Mouse (Mus musculus): ENCODE results near the gene Btg1. TPM values are rescaled to one million over a fixed set of nuclear protein-coding genes. Genes with fewer than 3 reads are reported as not detected.

Btg1 gene
- polyA plus RNA-seq, 1 experiment from 2014 or later: 46.5 TPM

GRCm38 (mm10) chr10:96633145-96633516, 16.3 kb downstream of the Btg1 start:
- Histone ChIP-seq H3K36me3 (ENCODE audit: control insufficient read depth, insufficient read depth, low read length) (no peaks in the 10 kb centered on the region), H3K27me3 (ENCODE audit: control insufficient read depth, insufficient read depth, low read depth, low read length) (no peaks in the 10 kb centered on the region), H3K4me2 (ENCODE audit: low read length) (no peak overlapping the region), H3K9me3 (replicated peaks; ENCODE audit: control insufficient read depth, low read length, poor library complexity, severe bottlenecking) (no peaks in the 10 kb centered on the region), H3K27ac (ENCODE audit: low read length) (no peak overlapping the region), H3K4me1 (ENCODE audit: control insufficient read depth, insufficient read depth, low read length) (no peaks in the 10 kb centered on the region), H3K9ac (ENCODE audit: low read depth, low read length) (no peak overlapping the region), H3K4me3 (ENCODE audit: low read depth, low read length) (no peak overlapping the region)
- 60% methylated on average over 4 of the region's 4 CpGs for WGBS
- ATAC-seq: no peak

DNA sequence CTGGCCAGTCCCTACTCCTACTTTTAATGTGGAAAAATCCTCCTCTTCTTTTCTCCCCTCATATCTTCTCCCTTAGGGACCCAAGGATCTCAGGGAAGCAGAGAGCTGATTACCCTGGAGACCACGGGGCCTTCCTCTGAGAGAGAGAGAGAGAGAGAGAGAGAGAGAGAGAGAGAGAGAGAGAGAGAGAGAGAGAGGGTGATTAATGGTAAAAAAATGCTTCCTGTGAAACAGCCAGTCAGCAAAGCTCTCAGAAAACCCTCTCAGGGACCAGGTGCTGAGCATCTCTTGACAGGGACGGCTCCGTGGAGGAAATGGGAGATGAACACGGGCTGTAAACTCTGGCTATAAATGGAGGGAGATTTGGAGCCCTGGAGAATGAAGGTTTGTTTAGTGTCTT, 18.7 kb downstream of the Btg1 start:
- H3K4me1 ChIP-seq (ENCODE audit: control insufficient read depth, insufficient read depth, low read length): no peaks in the 10 kb centered on the region
- no peak overlapping the region for H3K9ac ChIP-seq (ENCODE audit: low read depth, low read length)
- no peak overlapping the region for H3K4me2 ChIP-seq (ENCODE audit: low read length)
- no peaks in the 10 kb centered on the region for H3K36me3 ChIP-seq (ENCODE audit: control insufficient read depth, insufficient read depth, low read length)
- H3K27ac ChIP-seq (ENCODE audit: low read length): no peak overlapping the region
- ATAC-seq: no peak
- H3K9me3 ChIP-seq (replicated peaks; ENCODE audit: control insufficient read depth, low read length, poor library complexity, severe bottlenecking): no peaks in the 10 kb centered on the region
- H3K27me3 ChIP-seq (ENCODE audit: control insufficient read depth, insufficient read depth, low read depth, low read length): no peaks in the 10 kb centered on the region
- WGBS: 63% methylated on average over 4 of the region's 4 CpGs
- no peak overlapping the region for H3K4me3 ChIP-seq (ENCODE audit: low read depth, low read length)

- no peak overlapping the region for H3K9ac ChIP-seq (ENCODE audit: low read depth, low read length)
- no peak overlapping the region for H3K4me2 ChIP-seq (ENCODE audit: low read length)
- H3K4me3 ChIP-seq (ENCODE audit: low read depth, low read length): no peak overlapping the region
- H3K9me3 ChIP-seq (replicated peaks; ENCODE audit: control insufficient read depth, low read length, poor library complexity, severe bottlenecking): no peaks in the 10 kb centered on the region
- no peaks in the 10 kb centered on the region for H3K4me1 ChIP-seq (ENCODE audit: control insufficient read depth, insufficient read depth, low read length)
- no peak overlapping the region for H3K27ac ChIP-seq (ENCODE audit: low read length)
- ATAC-seq: no peak
- 92% methylated on average over 2 of the region's 2 CpGs for WGBS
- no peaks in the 10 kb centered on the region for H3K36me3 ChIP-seq (ENCODE audit: control insufficient read depth, insufficient read depth, low read length)
- H3K27me3 ChIP-seq (ENCODE audit: control insufficient read depth, insufficient read depth, low read depth, low read length): no peaks in the 10 kb centered on the region
Measured at GRCm38 (mm10) chr10:96638477-96638876, 21.7 kb downstream of the Btg1 start.

DNA sequence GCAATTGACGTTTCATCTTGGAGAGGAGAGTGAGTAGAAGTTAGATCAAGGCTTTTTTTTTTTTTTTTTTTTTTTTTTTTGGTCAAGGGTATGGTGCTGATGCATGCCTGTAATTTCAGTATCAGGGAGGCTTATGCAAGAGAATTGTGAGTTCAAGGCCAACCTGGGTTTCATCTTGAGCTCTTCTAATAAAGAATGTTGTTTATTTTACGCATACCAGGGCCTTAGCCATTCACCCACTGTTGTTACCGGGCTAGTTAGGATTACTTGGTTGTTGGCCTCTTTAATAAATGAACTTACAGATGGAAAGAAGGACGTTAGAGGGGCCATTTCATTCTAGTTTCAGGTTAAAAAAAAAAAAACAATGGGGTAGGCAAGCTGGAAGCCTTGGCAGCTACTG, 25.2 kb downstream of the Btg1 start:
- 75% methylated on average over 4 of the region's 4 CpGs for WGBS
- no peak overlapping the region for H3K4me3 ChIP-seq (ENCODE audit: low read depth, low read length)
- no peak for ATAC-seq

GRCm38 (mm10) chr10:96642751-96643150, 25.9 kb downstream of the Btg1 start:
- ATAC-seq: no peak
- Histone ChIP-seq H3K4me3 (ENCODE audit: low read depth, low read length) (no peak overlapping the region), H3K4me1 (ENCODE audit: control insufficient read depth, insufficient read depth, low read length) (peaks cover 11% of the 10 kb centered on the region), H3K9ac (ENCODE audit: low read depth, low read length) (no peak overlapping the region), H3K36me3 (ENCODE audit: control insufficient read depth, insufficient read depth, low read length) (no peaks in the 10 kb centered on the region), H3K9me3 (replicated peaks; ENCODE audit: control insufficient read depth, low read length, poor library complexity, severe bottlenecking) (no peaks in the 10 kb centered on the region), H3K27me3 (ENCODE audit: control insufficient read depth, insufficient read depth, low read depth, low read length) (no peaks in the 10 kb centered on the region), H3K4me2 (ENCODE audit: low read length) (no peak overlapping the region), H3K27ac (ENCODE audit: low read length) (no peak overlapping the region)
- WGBS: 85% methylated on average over 6 of the region's 6 CpGs

More for the DNA sequence above, 25.2 kb downstream of the Btg1 start:
- Histone ChIP-seq H3K4me2 (ENCODE audit: low read length) (no peak overlapping the region), H3K27me3 (ENCODE audit: control insufficient read depth, insufficient read depth, low read depth, low read length) (no peaks in the 10 kb centered on the region), H3K9ac (ENCODE audit: low read depth, low read length) (no peak overlapping the region), H3K36me3 (ENCODE audit: control insufficient read depth, insufficient read depth, low read length) (no peaks in the 10 kb centered on the region), H3K27ac (ENCODE audit: low read length) (no peak overlapping the region), H3K9me3 (replicated peaks; ENCODE audit: control insufficient read depth, low read length, poor library complexity, severe bottlenecking) (no peaks in the 10 kb centered on the region), H3K4me1 (ENCODE audit: control insufficient read depth, insufficient read depth, low read length) (peaks cover 9% of the 10 kb centered on the region)

DNA sequence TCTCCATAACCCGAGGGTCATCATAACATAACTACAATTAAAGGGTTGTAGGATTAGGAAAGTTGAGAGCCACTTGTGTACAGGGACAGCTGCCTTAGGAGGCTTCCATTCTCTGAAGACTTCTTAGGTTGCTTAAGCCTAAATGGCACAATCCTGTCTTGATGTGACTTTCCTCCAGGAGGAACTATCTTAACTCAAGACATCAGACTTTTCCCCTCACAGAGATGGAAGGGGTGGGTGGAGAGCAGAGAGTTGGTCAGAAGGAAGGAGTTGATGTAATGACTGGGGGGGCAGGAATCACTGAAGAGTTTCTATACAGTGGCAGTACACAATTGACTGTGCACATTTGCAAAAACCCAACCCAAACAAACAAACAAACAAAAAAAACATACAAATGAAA, 28.4 kb downstream of the Btg1 start:
- H3K36me3 ChIP-seq (ENCODE audit: control insufficient read depth, insufficient read depth, low read length): no peaks in the 10 kb centered on the region
- H3K4me1 ChIP-seq (ENCODE audit: control insufficient read depth, insufficient read depth, low read length): peaks cover 11% of the 10 kb centered on the region
- no peaks in the 10 kb centered on the region for H3K9me3 ChIP-seq (replicated peaks; ENCODE audit: control insufficient read depth, low read length, poor library complexity, severe bottlenecking)
- H3K9ac ChIP-seq (ENCODE audit: low read depth, low read length): no peak overlapping the region
- H3K4me2 ChIP-seq (ENCODE audit: low read length): no peak overlapping the region
- no peak for ATAC-seq
- 81% methylated on average over 1 of the region's 1 CpGs for WGBS
- H3K27me3 ChIP-seq (ENCODE audit: control insufficient read depth, insufficient read depth, low read depth, low read length): no peaks in the 10 kb centered on the region
- H3K4me3 ChIP-seq (ENCODE audit: low read depth, low read length): no peak overlapping the region
- H3K27ac ChIP-seq (ENCODE audit: low read length): no peak overlapping the region

- peaks cover 11% of the 10 kb centered on the region for H3K4me1 ChIP-seq (ENCODE audit: control insufficient read depth, insufficient read depth, low read length)
- no peaks in the 10 kb centered on the region for H3K9me3 ChIP-seq (replicated peaks; ENCODE audit: control insufficient read depth, low read length, poor library complexity, severe bottlenecking)
- WGBS: 7% methylated on average over 13 of the region's 13 CpGs
- no peaks in the 10 kb centered on the region for H3K27me3 ChIP-seq (ENCODE audit: control insufficient read depth, insufficient read depth, low read depth, low read length)
- no peak overlapping the region for H3K4me3 ChIP-seq (ENCODE audit: low read depth, low read length)
- peak overlapping the region; percentile 33; the same call in 1 of the 2 replicates for H3K9ac ChIP-seq (ENCODE audit: low read depth, low read length)
- H3K36me3 ChIP-seq (ENCODE audit: control insufficient read depth, insufficient read depth, low read length): no peaks in the 10 kb centered on the region
- H3K4me2 ChIP-seq (ENCODE audit: low read length): peak overlapping the region; percentile 36
- H3K27ac ChIP-seq (ENCODE audit: low read length): peak overlapping the region; percentile 74
- peak; percentile 94 for ATAC-seq
Measured at GRCm38 (mm10) chr10:96646024-96646866, 29.4 kb downstream of the Btg1 start.

GRCm38 (mm10) chr10:96646867-96647462, 30.2 kb downstream of the Btg1 start:
- Histone ChIP-seq H3K27me3 (ENCODE audit: control insufficient read depth, insufficient read depth, low read depth, low read length) (no peaks in the 10 kb centered on the region), H3K4me2 (ENCODE audit: low read length) (peak overlapping the region; percentile 36), H3K9ac (ENCODE audit: low read depth, low read length) (no peak overlapping the region), H3K27ac (ENCODE audit: low read length) (peak overlapping the region; percentile 74), H3K36me3 (ENCODE audit: control insufficient read depth, insufficient read depth, low read length) (no peaks in the 10 kb centered on the region), H3K4me3 (ENCODE audit: low read depth, low read length) (no peak overlapping the region), H3K4me1 (ENCODE audit: control insufficient read depth, insufficient read depth, low read length) (peaks cover 11% of the 10 kb centered on the region), H3K9me3 (replicated peaks; ENCODE audit: control insufficient read depth, low read length, poor library complexity, severe bottlenecking) (no peaks in the 10 kb centered on the region)
- peak; percentile 72 for ATAC-seq
- 39% methylated on average over 5 of the region's 5 CpGs for WGBS

DNA sequence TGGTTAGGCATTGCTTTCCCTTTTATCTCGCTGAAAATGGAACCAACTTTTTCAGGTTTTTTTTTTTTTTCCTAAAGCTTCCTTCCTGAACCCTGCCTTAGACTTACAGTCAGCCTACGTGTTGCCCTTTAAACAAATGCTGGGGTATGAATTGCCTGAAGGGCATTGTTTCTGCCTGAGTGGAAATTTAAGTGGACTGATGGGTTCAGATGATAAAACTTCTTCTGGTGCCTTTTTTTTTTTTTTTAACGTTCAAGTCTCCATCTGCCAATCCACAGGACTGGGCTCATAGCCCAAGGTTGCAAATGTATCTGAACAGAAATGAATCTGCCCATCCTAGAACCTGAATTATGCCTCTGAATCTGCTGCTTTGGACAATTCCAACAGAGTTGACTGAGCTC, 31.4 kb downstream of the Btg1 start:
- peaks cover 11% of the 10 kb centered on the region for H3K4me1 ChIP-seq (ENCODE audit: control insufficient read depth, insufficient read depth, low read length)
- H3K4me3 ChIP-seq (ENCODE audit: low read depth, low read length): no peak overlapping the region
- no peaks in the 10 kb centered on the region for H3K9me3 ChIP-seq (replicated peaks; ENCODE audit: control insufficient read depth, low read length, poor library complexity, severe bottlenecking)
- H3K4me2 ChIP-seq (ENCODE audit: low read length): no peak overlapping the region
- no peak for ATAC-seq
- WGBS: 60% methylated on average over 3 of the region's 3 CpGs
- H3K27me3 ChIP-seq (ENCODE audit: control insufficient read depth, insufficient read depth, low read depth, low read length): no peaks in the 10 kb centered on the region
- H3K27ac ChIP-seq (ENCODE audit: low read length): no peak overlapping the region
- H3K9ac ChIP-seq (ENCODE audit: low read depth, low read length): no peak overlapping the region
- no peaks in the 10 kb centered on the region for H3K36me3 ChIP-seq (ENCODE audit: control insufficient read depth, insufficient read depth, low read length)

All from midbrain, embryonic 16.5 days (tissue).